12 mouse cellular contexts compared by ENCODE assay signal in genomic region chr1:157559986-157560385, GRCm38 (mm10). TPM values are rescaled to one million over a fixed set of nuclear protein-coding genes. Genes with fewer than 3 reads are reported as not detected.
A peak's percentile ranks its signal among the peaks of the same experiment; 100 is the strongest.
DNase-seq lines count a peak whose midpoint lies in the region; TF ChIP-seq lines count a peak whose summit lies in the region.
"Had no signal": no experiment of that assay in that cellular context is flagged by ENCODE, and none has a peak within 500 bp of the region (broad histone marks: within the 10 kb centered on the region; RNA-seq: fewer than 3 reads in every experiment).

No protein-coding gene starts in this region.

- 15% methylated on average over 6 of the region's 6 CpGs for WGBS in cerebellum, adult 2 months

- no peak for TF ChIP-seq CTCF in cerebellum, adult 2 months (IDR thresholded peaks at IDR 0.05; ENCODE audit: borderline replicate concordance, insufficient read depth, low read depth, low read length)

- no peak overlapping the region for H3K27ac ChIP-seq in cerebellum, adult 2 months (ENCODE audit: insufficient read depth, low read length)
- H3K27ac ChIP-seq: embryonic facial prominence, embryonic 10.5 days; forebrain, embryonic 15.5 days; heart, embryonic 13.5 days; hindbrain, embryonic 15.5 days had no signal

- no peak overlapping the region for H3K4me3 ChIP-seq in cerebellum, adult 2 months (replicated peaks; ENCODE audit: insufficient read depth, low read depth, low read length)
- H3K4me3 ChIP-seq: embryonic facial prominence, embryonic 10.5 days; forebrain, embryonic 15.5 days; heart, embryonic 13.5 days; hindbrain, embryonic 15.5 days had no signal

- no peaks in the 10 kb centered on the region; the same call in 1 of the 2 replicates for H3K27me3 ChIP-seq in cerebellum, adult 2 months (ENCODE audit: control insufficient read depth, insufficient read depth, low read length)
- H3K27me3 ChIP-seq: forebrain, embryonic 15.5 days; hindbrain, embryonic 15.5 days had no signal

- H3K4me1 ChIP-seq in cerebellum, adult 2 months (ENCODE audit: control insufficient read depth, insufficient read depth, low read length), result peaks cover 18% of the 10 kb centered on the region

- TF ChIP-seq POLR2A in cerebellum, adult 2 months (IDR thresholded peaks at IDR 0.05; ENCODE audit: borderline replicate concordance, insufficient read depth, low read length), result no peak

- DNase-seq in cerebellum, adult 11 months, result peak; percentile 29
- DNase-seq in cerebellum, adult 2 months, result peak; percentile 45 to 72
- peak; percentile 60 to 75 for DNase-seq in cerebellum, postnatal 10 days
- DNase-seq in kidney, adult 8-10 months, result no peak
- DNase-seq in layer of hippocampus, postnatal 14 days (ENCODE audit: low spot score in 2 of 2), result no peak
- no peak for DNase-seq in gastrocnemius, postnatal 4 days (ENCODE audit: low spot score in 2 of 2)
- DNase-seq: adrenal gland, postnatal 25 days; gastrocnemius, postnatal 14 days had no signal

RNA-seq across cellular contexts. Expression of gene Sec16b, which starts 53.5 kb away (rescaled TPM):
- 0.48 and 0.51 TPM in 2 replicates for polyA plus RNA-seq in cerebellum, adult 2 months (2012; rRNA removed)
- under 1 TPM; 0.33 to 0.51 TPM for total RNA-seq in layer of hippocampus, postnatal 14 days (2021)
- 1 to 10 TPM; 5.0 to 5.6 TPM for total RNA-seq in gastrocnemius, postnatal 4 days (2021)

Comparison
In these comparisons a context has a peak if more than half of its experiments do, and no peak if none do; other contexts are left out.
1. DNase-seq: peak in cerebellum, adult 11 months (single experiment), cerebellum, adult 2 months (2 of 2) and cerebellum, postnatal 10 days (2 of 2); none in kidney, adult 8-10 months (0 of 2), layer of hippocampus, postnatal 14 days (0 of 2) and gastrocnemius, postnatal 4 days (0 of 2).